Mouse (Mus musculus) skeletal muscle tissue, postnatal 0 days (tissue): Measurements from ENCODE around the gene Tsc22d4. TPM values are rescaled to one million over a fixed set of nuclear protein-coding genes. Genes with fewer than 3 reads are reported as not detected.

ENCODE experiments used
- polyA plus RNA-seq: library from polyadenylated mRNA; unstranded; fragments of >200 nt; fragmentation: Nextera tagmentation; extraction: Ambion mirVana; gene quantifications from 2 replicates; pipeline ENCODE4 v1.2.1, GENCODE M21; 2015

Tsc22d4 gene
- polyA plus RNA-seq: 150 and 163 TPM in 2 replicates

DNA sequence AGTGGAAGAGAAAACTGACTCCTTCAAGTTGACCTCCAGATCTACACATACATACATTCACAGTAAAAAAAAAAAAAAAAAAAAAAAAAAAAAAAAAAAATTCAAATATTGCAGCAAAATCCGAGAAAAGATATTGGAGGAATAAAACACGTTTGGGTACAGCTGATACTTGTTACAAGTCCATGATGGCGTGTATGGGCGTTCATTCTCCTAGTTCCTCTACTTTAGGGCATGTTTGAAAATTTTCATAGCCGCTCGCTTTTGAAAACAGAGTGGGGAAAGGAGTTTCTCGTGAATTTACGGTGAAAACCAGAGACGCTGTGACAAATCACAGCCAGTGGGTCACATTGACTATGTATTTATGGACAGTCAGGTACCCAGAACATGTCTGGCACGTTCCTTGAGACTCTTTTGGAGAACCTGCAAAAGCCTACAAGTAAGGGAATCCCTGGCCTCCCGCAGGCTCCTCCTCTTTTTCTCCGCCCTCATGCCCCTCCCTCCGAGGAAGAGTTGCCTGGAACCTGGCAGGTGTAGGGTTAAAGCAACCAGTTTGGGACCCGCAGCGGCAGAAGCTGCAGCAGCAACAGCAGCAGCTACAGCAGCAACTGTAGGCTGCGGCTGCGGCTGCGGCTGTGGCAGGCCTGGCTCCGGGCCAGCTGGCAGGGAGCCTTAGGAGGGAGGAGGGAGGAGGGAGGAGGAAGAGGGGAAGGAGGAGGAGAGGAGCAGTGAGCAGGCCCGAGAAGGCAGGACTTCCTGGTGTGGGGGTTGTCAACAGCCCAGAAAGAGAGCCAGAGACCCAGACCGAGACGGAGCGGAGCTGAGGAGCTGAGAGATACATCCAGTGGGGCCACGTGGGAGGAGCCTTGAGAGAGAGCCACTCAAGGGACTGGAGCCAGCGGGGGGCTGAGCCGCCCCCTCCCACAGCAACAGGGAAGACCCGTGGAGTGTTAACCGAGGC, at the start of gene Tsc22d4:
Tsc22d4 (plus strand) TSS at position 517 of the 958 bp plus-strand sequence.

DNA sequence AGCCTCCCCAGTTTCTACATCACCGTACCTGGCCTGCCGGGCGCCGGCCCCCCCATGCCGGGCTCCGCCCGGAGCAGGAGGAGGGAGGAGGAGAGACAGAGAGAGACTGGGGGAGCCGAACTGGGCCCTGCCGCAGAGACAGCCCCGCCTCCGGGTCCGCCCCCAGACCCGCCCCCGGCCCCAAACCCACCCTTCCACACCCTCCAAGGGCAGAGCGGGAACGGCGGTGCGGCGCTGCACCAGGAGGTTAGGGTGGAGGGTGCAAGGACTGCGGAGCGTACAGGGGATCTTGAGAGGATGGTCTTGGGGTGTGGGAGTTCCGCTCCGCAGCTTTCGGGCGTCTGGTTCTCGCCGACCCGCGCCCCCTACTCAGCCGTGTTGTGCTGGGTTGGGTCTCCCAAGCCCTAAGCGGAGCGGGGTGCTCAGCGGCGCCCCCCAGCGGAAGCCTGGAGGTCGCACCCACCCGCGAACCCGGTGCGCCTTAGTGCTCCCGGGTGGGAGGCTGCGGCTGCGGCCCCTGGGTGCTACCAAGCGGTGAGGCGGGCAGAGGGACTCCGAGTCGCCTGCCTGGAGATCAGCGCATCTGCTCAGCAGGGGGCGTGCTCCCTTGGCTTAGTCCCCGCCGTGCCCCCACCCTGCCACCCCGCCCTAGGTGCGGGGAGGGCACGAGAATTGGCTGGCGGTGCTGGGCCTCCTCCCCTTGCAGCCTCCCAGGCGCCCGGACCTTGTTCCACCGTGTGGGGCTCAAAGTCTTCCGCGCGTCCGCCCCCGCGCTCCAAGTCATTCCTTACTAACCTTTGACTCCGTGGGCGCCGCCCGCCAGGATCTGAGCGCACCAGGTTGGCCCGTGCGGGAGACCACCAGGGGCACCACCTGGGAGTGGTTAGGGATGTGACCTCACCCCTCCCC, 4.3 kb upstream of the Tsc22d4 start, which contains the start of gene Nyap1:
Nyap1 (minus strand) TSS at position 585 of the 909 bp plus-strand sequence.

DNA sequence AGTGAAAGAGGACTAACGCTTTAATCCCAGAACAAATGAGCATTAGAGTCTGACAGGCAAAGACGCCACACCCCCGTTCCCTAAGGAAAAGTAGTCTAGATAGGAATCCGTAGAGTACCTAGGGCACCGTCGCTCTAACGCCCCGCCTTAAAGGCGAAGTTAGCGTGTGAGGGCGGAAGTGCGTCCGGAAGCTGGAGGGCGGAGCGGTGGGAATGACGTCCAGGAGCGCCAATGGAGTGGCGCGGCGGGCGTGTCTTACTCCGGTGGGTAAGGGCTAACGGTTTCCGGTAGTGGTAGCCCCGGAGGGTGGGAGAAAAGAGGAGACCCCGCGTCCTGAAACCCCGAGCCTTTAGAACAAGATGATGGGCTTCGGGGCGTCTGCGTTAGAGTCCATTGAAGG, 33.1 kb downstream of the Tsc22d4 start, which contains the start of gene Ppp1r35:
Ppp1r35 (plus strand) TSS at position 215 of the 400 bp plus-strand sequence.

DNA sequence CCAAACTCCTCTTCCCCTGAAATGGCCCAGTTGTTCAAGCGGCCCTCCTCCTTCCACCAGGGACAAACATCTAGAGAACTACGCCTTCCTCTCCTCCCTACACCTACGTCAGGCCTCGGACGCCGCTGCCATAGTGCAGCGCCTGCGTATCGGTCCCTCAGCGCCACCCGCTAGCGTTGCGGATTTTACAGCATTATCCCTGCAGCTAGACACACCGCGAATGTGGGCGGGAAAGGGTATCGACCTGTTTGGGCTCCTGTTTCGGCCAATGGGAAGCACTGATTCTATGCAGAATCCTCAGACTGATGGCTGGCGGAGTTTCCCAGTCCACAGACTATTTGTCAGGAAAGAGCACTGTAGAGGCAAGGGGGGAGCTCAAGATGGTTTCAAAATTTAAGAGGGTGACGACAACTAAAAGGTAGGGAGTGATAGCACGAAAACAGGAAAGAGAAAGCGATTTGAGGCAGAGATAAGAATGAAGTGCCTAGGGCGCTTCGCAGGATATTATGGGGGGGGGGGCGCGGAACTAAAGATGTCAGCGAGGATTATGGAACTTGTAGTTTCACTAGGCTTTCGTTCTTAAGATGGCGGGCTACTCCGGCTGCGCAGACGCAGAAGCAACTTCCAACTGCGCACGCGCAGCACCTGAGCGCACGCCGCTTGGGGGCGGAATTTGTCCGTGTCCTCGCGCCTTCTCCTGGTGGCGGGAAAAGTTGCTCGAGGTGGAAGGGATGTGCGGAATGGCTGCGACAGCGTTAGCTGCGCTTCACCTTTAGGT, 41.8 kb downstream of the Tsc22d4 start, which contains the start of the genes Mepce and Zcwpw1:
Mepce (minus strand) TSS at position 505 of the 778 bp plus-strand sequence.
Zcwpw1 (plus strand) TSS at position 648 of the 778 bp plus-strand sequence.

Other genes starting within 250 kb of the Tsc22d4 start
- gene Pop7, start 243.2 kb upstream of the Tsc22d4 start, polyA plus RNA-seq: 29.4 and 30.6 TPM in 2 replicates
- 6.7 and 7.4 TPM in 2 replicates for gene Gigyf1, start 227.2 kb upstream of the Tsc22d4 start, polyA plus RNA-seq
- not detected in 2 replicates for gene Epo, start 212.5 kb upstream of the Tsc22d4 start, polyA plus RNA-seq
- gene Gnb2, start 212.2 kb upstream of the Tsc22d4 start, polyA plus RNA-seq: 242 and 289 TPM in 2 replicates
- not detected in 2 replicates for gene Actl6b, start 192.2 kb upstream of the Tsc22d4 start, polyA plus RNA-seq
- gene Tfr2, start 175.9 kb upstream of the Tsc22d4 start, polyA plus RNA-seq: 0.33 and 0.40 TPM in 2 replicates
- gene Mospd3, start 144.7 kb upstream of the Tsc22d4 start, polyA plus RNA-seq: 22.7 and 27.7 TPM in 2 replicates
- 237 and 321 TPM in 2 replicates for gene Pcolce, start 131.9 kb upstream of the Tsc22d4 start, polyA plus RNA-seq
- gene Fbxo24, start 116.7 kb upstream of the Tsc22d4 start, polyA plus RNA-seq: 0.21 and 0.44 TPM in 2 replicates
- gene Lrch4, start 116.6 kb upstream of the Tsc22d4 start, polyA plus RNA-seq: 17.9 and 19.9 TPM in 2 replicates
- gene Gm20605, start 116.6 kb upstream of the Tsc22d4 start, polyA plus RNA-seq: 3.1 and 4.4 TPM in 2 replicates
- 2.5 and 3.3 TPM in 2 replicates for gene Sap25, start 104.4 kb upstream of the Tsc22d4 start, polyA plus RNA-seq
- 0.81 and 3.8 TPM in 2 replicates for gene Irs3, start 100.0 kb upstream of the Tsc22d4 start, polyA plus RNA-seq
- gene Agfg2, start 61.0 kb upstream of the Tsc22d4 start, polyA plus RNA-seq: 4.1 and 7.5 TPM in 2 replicates
- 0.17 and 0.22 TPM in 2 replicates for gene Nyap1, start 4.1 kb upstream of the Tsc22d4 start, polyA plus RNA-seq
- gene Ppp1r35, start 33.1 kb downstream of the Tsc22d4 start, polyA plus RNA-seq: 13.6 and 19.4 TPM in 2 replicates
- gene Mepce, start 41.9 kb downstream of the Tsc22d4 start, polyA plus RNA-seq: 5.2 and 7.2 TPM in 2 replicates
- gene Zcwpw1, start 42.1 kb downstream of the Tsc22d4 start, polyA plus RNA-seq: 6.5 and 7.4 TPM in 2 replicates
- gene Pilra, start 90.6 kb downstream of the Tsc22d4 start, polyA plus RNA-seq: 2.2 and 3.2 TPM in 2 replicates
- gene Pilrb1, start 112.4 kb downstream of the Tsc22d4 start, polyA plus RNA-seq: 0.94 and 1.7 TPM in 2 replicates
- 4.2 and 4.9 TPM in 2 replicates for gene Pilrb2, start 126.1 kb downstream of the Tsc22d4 start, polyA plus RNA-seq
- 0.05 and 0.11 TPM in 2 replicates for gene Cyp3a13, start 175.9 kb downstream of the Tsc22d4 start, polyA plus RNA-seq
- 2.6 and 2.8 TPM in 2 replicates for gene Gjc3, start 217.4 kb downstream of the Tsc22d4 start, polyA plus RNA-seq
- gene Azgp1, start 235.8 kb downstream of the Tsc22d4 start, polyA plus RNA-seq: 0.11 and 0.55 TPM in 2 replicates